ENCODE assay signal across 8 mouse cellular contexts in genomic region chr10:84515512-84515950, GRCm38 (mm10). TPM values are rescaled to one million over a fixed set of nuclear protein-coding genes. Genes with fewer than 3 reads are reported as not detected.
A peak's percentile ranks its signal among the peaks of the same experiment; 100 is the strongest.
DNase-seq lines count a peak whose midpoint lies in the region; ATAC-seq and TF ChIP-seq lines count a peak whose summit lies in the region.

No protein-coding gene starts in this region.

- no peak overlapping the region for H3K27ac ChIP-seq in cerebellum, adult 2 months (ENCODE audit: insufficient read depth, low read length)
- no peak overlapping the region for H3K27ac ChIP-seq in forebrain, postnatal 0 days (ENCODE audit: low read depth, low read length)
- H3K27ac ChIP-seq in hindbrain, postnatal 0 days, result no peak overlapping the region

- H3K27me3 ChIP-seq in cerebellum, adult 2 months (ENCODE audit: control insufficient read depth, insufficient read depth, low read length), result no peaks in the 10 kb centered on the region
- H3K27me3 ChIP-seq in forebrain, postnatal 0 days (ENCODE audit: insufficient read depth, low read length), result no peaks in the 10 kb centered on the region
- H3K27me3 ChIP-seq in hindbrain, postnatal 0 days (ENCODE audit: insufficient read depth, low read length), result no peaks in the 10 kb centered on the region

- H3K36me3 ChIP-seq in forebrain, postnatal 0 days (ENCODE audit: insufficient read depth), result no peaks in the 10 kb centered on the region
- H3K36me3 ChIP-seq in hindbrain, postnatal 0 days (ENCODE audit: insufficient read depth, low read length), result no peaks in the 10 kb centered on the region

- no peak overlapping the region for H3K9ac ChIP-seq in forebrain, postnatal 0 days
- H3K9ac ChIP-seq in hindbrain, postnatal 0 days (replicated peaks; ENCODE audit: low read length), result no peak overlapping the region

- peak; percentile 85 for ATAC-seq in forebrain, postnatal 0 days
- peak; percentile 75 for ATAC-seq in hindbrain, postnatal 0 days

- no peak overlapping the region for H3K4me2 ChIP-seq in forebrain, postnatal 0 days (ENCODE audit: low read depth)
- no peak overlapping the region for H3K4me2 ChIP-seq in hindbrain, postnatal 0 days (ENCODE audit: low read depth, low read length)

- H3K4me1 ChIP-seq in cerebellum, adult 2 months (ENCODE audit: control insufficient read depth, insufficient read depth, low read length), result no peaks in the 10 kb centered on the region
- H3K4me1 ChIP-seq in forebrain, postnatal 0 days (ENCODE audit: insufficient read depth), result no peaks in the 10 kb centered on the region
- no peaks in the 10 kb centered on the region for H3K4me1 ChIP-seq in hindbrain, postnatal 0 days (ENCODE audit: insufficient read depth, low read length)

- peak; percentile 83 for DNase-seq in gastrocnemius, adult 18-20 months (ENCODE audit: low spot score)
- no peak for DNase-seq in gastrocnemius, postnatal 25 days
- DNase-seq in cerebellum, adult 2 months, result peak; percentile 73 to 77
- DNase-seq in forebrain, postnatal 0 days, result peak; percentile 88
- DNase-seq in hindbrain, postnatal 0 days (ENCODE audit: low spot score), result peak; percentile 87
- peak; percentile 58 to 90 for DNase-seq in layer of hippocampus, postnatal 25 days (ENCODE audit: extremely low spot score in 1 of 2, low spot score in 1 of 2)
- peak; percentile 88 for DNase-seq in lung, postnatal 14 days
- peak; percentile 71 to 83 for DNase-seq in right cerebral cortex, postnatal 10 days (ENCODE audit: low spot score in 2 of 2)

- no peak overlapping the region for H3K4me3 ChIP-seq in cerebellum, adult 2 months (replicated peaks; ENCODE audit: insufficient read depth, low read depth, low read length)
- no peak overlapping the region for H3K4me3 ChIP-seq in forebrain, postnatal 0 days (ENCODE audit: low read depth, low read length)
- no peak overlapping the region for H3K4me3 ChIP-seq in hindbrain, postnatal 0 days (ENCODE audit: low read length)

- peak; percentile 57; the same call in 1 of the 2 replicates for TF ChIP-seq CTCF in cerebellum, adult 2 months (IDR thresholded peaks at IDR 0.05; ENCODE audit: borderline replicate concordance, insufficient read depth, low read depth, low read length)
- TF ChIP-seq CTCF in forebrain, postnatal 0 days (IDR thresholded peaks at IDR 0.05; ENCODE audit: low read depth), result peak; percentile 88
- peak; percentile 84 for TF ChIP-seq CTCF in hindbrain, postnatal 0 days (IDR thresholded peaks at IDR 0.05; ENCODE audit: low read depth)

- no peaks in the 10 kb centered on the region for H3K9me3 ChIP-seq in forebrain, postnatal 0 days (ENCODE audit: low read length)
- no peaks in the 10 kb centered on the region for H3K9me3 ChIP-seq in hindbrain, postnatal 0 days (ENCODE audit: low read length)

- WGBS in cerebellum, adult 2 months, result 25% methylated on average over 3 of the region's 3 CpGs
- 15% methylated on average over 3 of the region's 3 CpGs for WGBS in forebrain, postnatal 0 days
- WGBS in hindbrain, postnatal 0 days, result 18% methylated on average over 3 of the region's 3 CpGs

- no peak for TF ChIP-seq POLR2A in cerebellum, adult 2 months (IDR thresholded peaks at IDR 0.05; ENCODE audit: borderline replicate concordance, insufficient read depth, low read length)

RNA-seq across cellular contexts. Expression of gene Ckap4, which starts 18.3 kb away (rescaled TPM):
- total RNA-seq in gastrocnemius, adult 18-20 months (2021), result 1 to 10 TPM; 5.7 to 8.4 TPM
- total RNA-seq in gastrocnemius, postnatal 25 days (2021), result 10 to 100 TPM; 15.5 to 16.3 TPM
- 20.4 and 21.0 TPM in 2 replicates for polyA plus RNA-seq in cerebellum, adult 2 months (2012; rRNA removed)
- total RNA-seq in forebrain, postnatal 0 days (2014; rRNA removed), result 49.1 and 66.3 TPM in 2 replicates
- 39.9 and 50.1 TPM in 2 replicates for polyA plus RNA-seq in forebrain, postnatal 0 days (2015; fragmentation: Nextera tagmentation; extraction: Ambion mirVana)
- total RNA-seq in hindbrain, postnatal 0 days (2014; rRNA removed), result 53.1 and 58.7 TPM in 2 replicates
- 50.9 and 52.1 TPM in 2 replicates for polyA plus RNA-seq in hindbrain, postnatal 0 days (2015; fragmentation: Nextera tagmentation; extraction: Ambion mirVana)
- total RNA-seq in layer of hippocampus, postnatal 25 days (2021), result 10 to 100 TPM; 19.2 to 21.9 TPM
